Comparison of ENCODE assay signal across 13 mouse cellular contexts in the genomic region with DNA sequence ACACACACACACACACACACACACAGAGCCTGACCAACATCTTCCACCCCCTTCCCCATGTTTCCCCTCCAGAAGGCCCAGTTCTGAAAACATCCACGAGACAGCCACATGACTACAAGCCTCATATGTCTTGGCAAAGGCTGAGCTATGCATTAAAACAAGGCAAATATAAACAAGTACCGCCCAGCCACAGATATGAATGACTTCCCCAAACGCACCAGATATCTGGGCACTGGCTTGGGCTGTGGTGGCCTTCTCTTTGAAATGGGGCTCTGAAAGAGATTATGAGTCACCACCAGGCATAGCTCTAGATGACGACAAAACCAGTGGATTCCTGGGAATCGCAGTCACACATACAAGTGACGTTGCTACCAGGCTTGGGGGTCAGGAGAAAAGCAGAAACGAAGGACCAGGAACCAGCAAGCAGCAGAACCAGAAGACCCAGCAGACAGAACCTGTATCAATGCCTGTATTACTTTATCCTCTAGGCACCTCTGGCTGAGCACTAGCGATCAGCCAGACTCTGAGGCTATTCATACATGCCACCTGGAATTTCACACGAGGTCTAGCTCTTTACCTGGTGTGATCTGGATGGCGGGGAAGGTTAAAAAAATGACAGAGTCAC. TPM values are rescaled to one million over a fixed set of nuclear protein-coding genes. Genes with fewer than 3 reads are reported as not detected.
DNase-seq lines count a peak whose midpoint lies in the region; TF ChIP-seq lines count a peak whose summit lies in the region.
"Had no signal": no experiment of that assay in that cellular context is flagged by ENCODE, and none has a peak within 500 bp of the region (broad histone marks: within the 10 kb centered on the region; RNA-seq: fewer than 3 reads in every experiment).

No protein-coding gene starts in this region.

- H3K27me3 ChIP-seq in spleen, adult 2 months (ENCODE audit: control insufficient read depth, insufficient read depth, low read length) = no peaks in the 10 kb centered on the region
- H3K27me3 ChIP-seq: hindbrain, embryonic 12.5 days; limb, embryonic 13.5 days; midbrain, embryonic 15.5 days had no signal

- TF ChIP-seq POLR2A in spleen, adult 2 months (IDR thresholded peaks at IDR 0.05; ENCODE audit: low read depth, low read length) = no peak
- TF ChIP-seq POLR2A in embryonic fibroblast, embryonic 13.5 days (IDR thresholded peaks at IDR 0.05; ENCODE audit: low read depth, low read length) = no peak

- H3K79me2 ChIP-seq in macrophage (ENCODE audit: inconsistent target) = peaks cover 55% of the 10 kb centered on the region

- H3K27ac ChIP-seq in spleen, adult 2 months (ENCODE audit: insufficient read depth, low read length) = peak overlapping the region; percentile 55
- peak overlapping the region; percentile 35; the same call in 1 of the 2 replicates for H3K27ac ChIP-seq in embryonic fibroblast, embryonic 13.5 days (ENCODE audit: insufficient read depth, low read length)
- peak overlapping the region; percentile 95 for H3K27ac ChIP-seq in macrophage
- H3K27ac ChIP-seq: hindbrain, embryonic 12.5 days; limb, embryonic 13.5 days; midbrain, embryonic 15.5 days had no signal

- TF ChIP-seq CTCF in spleen, adult 2 months (IDR thresholded peaks at IDR 0.05; ENCODE audit: extremely low read depth, insufficient read depth, insufficient read length, insufficient replicate concordance) = no peak
- TF ChIP-seq CTCF in embryonic fibroblast, embryonic 13.5 days (IDR thresholded peaks at IDR 0.05; ENCODE audit: borderline replicate concordance, insufficient read depth, low read length) = no peak

- H3K36me3 ChIP-seq in spleen, adult 2 months (ENCODE audit: control insufficient read depth, insufficient read depth, low read length) = no peaks in the 10 kb centered on the region
- peaks cover 10% of the 10 kb centered on the region; the same call in 1 of the 2 replicates for H3K36me3 ChIP-seq in macrophage (ENCODE audit: inconsistent target)
- H3K36me3 ChIP-seq: hindbrain, embryonic 12.5 days; midbrain, embryonic 15.5 days had no signal

- 70% methylated on average over 10 of the region's 10 CpGs for WGBS in spleen, adult 2 months
- WGBS in macrophage (ENCODE audit: missing documents) = 37% methylated on average over 10 of the region's 10 CpGs

- peaks cover 15% of the 10 kb centered on the region; the same call in 1 of the 2 replicates for H3K4me1 ChIP-seq in spleen, adult 2 months (ENCODE audit: control insufficient read depth, insufficient read depth, insufficient read length)
- peaks cover 9% of the 10 kb centered on the region for H3K4me1 ChIP-seq in embryonic fibroblast, embryonic 13.5 days (ENCODE audit: control insufficient read depth, insufficient read depth, low read length)
- H3K4me1 ChIP-seq: hindbrain, embryonic 12.5 days; limb, embryonic 13.5 days; midbrain, embryonic 15.5 days had no signal

- H3K4me3 ChIP-seq in spleen, adult 2 months (ENCODE audit: extremely low read depth, insufficient read depth, insufficient read length) = no peak overlapping the region
- no peak overlapping the region for H3K4me3 ChIP-seq in embryonic fibroblast, embryonic 13.5 days (ENCODE audit: insufficient read depth, low read length)
- H3K4me3 ChIP-seq in macrophage (ENCODE audit: inconsistent target) = no peak overlapping the region
- H3K4me3 ChIP-seq: hindbrain, embryonic 12.5 days; limb, embryonic 13.5 days; midbrain, embryonic 15.5 days had no signal

- DNase-seq in spleen, adult 2 months (ENCODE audit: low read depth in 1 of 2, low spot score in 2 of 2) = no peak
- no peak for DNase-seq in spleen, adult 12 weeks (ENCODE audit: low spot score)
- no peak for DNase-seq in kidney, adult 18-20 months
- DNase-seq in testis, postnatal 14 days (ENCODE audit: low spot score) = no peak
- DNase-seq in frontal cortex, postnatal 14 days (ENCODE audit: low spot score in 2 of 2) = no peak
- DNase-seq: cerebellum, adult 2 months; layer of hippocampus, adult 9-11 months; right cerebral cortex, postnatal 4 days had no signal

RNA-seq across cellular contexts. Expression of a gene that starts 35.2 kb away (rescaled TPM):
- 26.4 and 27.8 TPM in 2 replicates for polyA plus RNA-seq in spleen, adult 2 months (2012; rRNA removed)
- polyA plus RNA-seq in embryonic fibroblast, embryonic 13.5 days (2011; ENCODE audit: insufficient read length, low read depth, missing spikeins) = 42.4 and 45.5 TPM in 2 replicates
- total RNA-seq in macrophage (2018; cell fraction: chromatin; rRNA removed) = 100 to 1,000 TPM; 104 to 459 (median 241) TPM
- 100 to 1,000 TPM in 2 of 26 experiments, 10 to 100 TPM in 24; 58.3 to 112 (median 76.4) TPM for total RNA-seq in macrophage (2018; cell fraction: cytosol; rRNA removed)
- 100 to 1,000 TPM; 110 to 294 (median 189) TPM for total RNA-seq in macrophage (2018; cell fraction: nucleus; rRNA removed)
- polyA plus RNA-seq in macrophage (2018) = 31.2 to 52.4 TPM (median 52.4 TPM) in 3 replicates

Comparison
In these comparisons a context has a peak if more than half of its experiments do, and no peak if none do; other contexts are left out.
1. H3K27ac ChIP-seq: peak in every context shown above with its lines; median percentile 95 in macrophage; 55 in spleen, adult 2 months; 35 in embryonic fibroblast, embryonic 13.5 days.